Mouse (Mus musculus): Measurements from ENCODE around the gene Mast4. TPM values are rescaled to one million over a fixed set of nuclear protein-coding genes. Genes with fewer than 3 reads are reported as not detected.

Gene Mast4
- polyA plus RNA-seq, 1 experiment from 2014 or later = 18.8 TPM

DNA sequence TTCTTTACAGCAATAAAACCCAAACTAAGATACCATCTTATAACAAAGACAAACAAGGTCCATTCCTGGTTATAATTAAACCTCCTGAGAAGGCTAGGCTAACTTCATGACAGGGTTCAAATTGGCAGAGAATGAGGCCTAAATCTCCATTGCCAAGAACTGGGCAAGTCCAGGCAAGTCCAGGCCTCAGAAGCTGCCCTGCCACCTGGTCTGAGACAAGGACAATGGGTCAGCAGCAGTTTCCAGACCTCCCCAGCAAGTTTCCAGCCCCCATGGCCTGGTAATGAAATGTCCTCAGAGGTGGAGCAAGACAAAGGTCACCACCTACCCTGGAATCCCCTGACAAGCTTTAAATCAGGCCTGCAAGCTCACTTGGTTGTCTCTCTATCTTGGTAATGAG, 419.5 kb downstream of the Mast4 start:
- no peaks in the 10 kb centered on the region for H3K27me3 ChIP-seq (replicated peaks)
- no peak overlapping the region for H3K9ac ChIP-seq
- no peak overlapping the region for H3K27ac ChIP-seq
- no peak overlapping the region for H3K4me3 ChIP-seq
- ATAC-seq (ENCODE audit: low FRiP score, low read depth) = no peak
- no peaks in the 10 kb centered on the region for H3K4me1 ChIP-seq
- H3K9me3 ChIP-seq = no peaks in the 10 kb centered on the region
- H3K36me3 ChIP-seq = no peaks in the 10 kb centered on the region
- H3K4me2 ChIP-seq (replicated peaks) = no peak overlapping the region

DNA sequence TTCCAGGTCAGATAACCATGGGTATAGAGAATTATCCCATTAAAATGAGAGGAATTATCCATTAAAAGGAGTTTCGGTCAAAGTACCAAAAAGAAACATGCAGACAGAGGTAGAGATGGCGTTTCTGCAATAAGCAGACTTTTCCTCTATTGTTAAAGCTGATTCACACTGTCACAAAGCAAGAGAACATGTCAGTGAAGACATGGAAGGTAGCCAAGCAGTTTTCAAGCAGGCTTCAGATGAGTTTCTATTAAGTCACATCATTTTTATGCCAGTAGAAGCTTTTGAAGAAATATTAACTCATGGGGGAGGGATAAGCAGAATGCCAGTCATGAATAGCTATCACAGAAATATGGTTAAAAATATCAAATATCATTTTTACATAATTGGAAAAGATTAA, 420.4 kb downstream of the Mast4 start:
- H3K27ac ChIP-seq = no peak overlapping the region
- H3K4me3 ChIP-seq = no peak overlapping the region
- 85% methylated on average over 2 of the region's 2 CpGs for WGBS
- no peaks in the 10 kb centered on the region for H3K36me3 ChIP-seq
- no peaks in the 10 kb centered on the region for H3K27me3 ChIP-seq (replicated peaks)
- no peak overlapping the region for H3K4me2 ChIP-seq (replicated peaks)
- ATAC-seq (ENCODE audit: low FRiP score, low read depth) = no peak
- H3K4me1 ChIP-seq = no peaks in the 10 kb centered on the region
- H3K9ac ChIP-seq = no peak overlapping the region
- no peaks in the 10 kb centered on the region for H3K9me3 ChIP-seq

DNA sequence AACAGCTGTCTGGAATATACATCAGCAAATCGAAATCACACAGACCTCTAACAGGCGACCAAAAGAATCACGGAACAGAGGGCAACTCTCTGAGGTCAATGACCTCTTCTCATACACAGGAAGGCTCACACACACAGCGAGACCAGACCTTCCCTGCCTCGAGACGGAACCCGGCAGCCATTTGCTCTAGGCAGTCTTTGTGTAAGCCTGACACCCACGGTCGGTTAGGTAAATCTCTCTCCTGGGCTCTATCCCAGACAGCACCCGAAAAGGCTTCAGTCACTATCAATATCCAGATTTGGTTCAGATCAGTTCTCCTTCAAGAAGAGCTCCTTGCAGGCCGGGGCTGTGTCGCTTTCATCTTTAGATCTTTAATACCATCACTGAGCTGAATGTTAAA, 421.4 kb downstream of the Mast4 start:
- ATAC-seq (ENCODE audit: low FRiP score, low read depth) = no peak
- Histone ChIP-seq H3K27ac (no peak overlapping the region), H3K4me3 (no peak overlapping the region), H3K9ac (no peak overlapping the region), H3K4me1 (no peaks in the 10 kb centered on the region), H3K4me2 (replicated peaks) (no peak overlapping the region), H3K9me3 (no peaks in the 10 kb centered on the region), H3K36me3 (no peaks in the 10 kb centered on the region), H3K27me3 (replicated peaks) (no peaks in the 10 kb centered on the region)
- 83% methylated on average over 12 of the region's 12 CpGs for WGBS

DNA sequence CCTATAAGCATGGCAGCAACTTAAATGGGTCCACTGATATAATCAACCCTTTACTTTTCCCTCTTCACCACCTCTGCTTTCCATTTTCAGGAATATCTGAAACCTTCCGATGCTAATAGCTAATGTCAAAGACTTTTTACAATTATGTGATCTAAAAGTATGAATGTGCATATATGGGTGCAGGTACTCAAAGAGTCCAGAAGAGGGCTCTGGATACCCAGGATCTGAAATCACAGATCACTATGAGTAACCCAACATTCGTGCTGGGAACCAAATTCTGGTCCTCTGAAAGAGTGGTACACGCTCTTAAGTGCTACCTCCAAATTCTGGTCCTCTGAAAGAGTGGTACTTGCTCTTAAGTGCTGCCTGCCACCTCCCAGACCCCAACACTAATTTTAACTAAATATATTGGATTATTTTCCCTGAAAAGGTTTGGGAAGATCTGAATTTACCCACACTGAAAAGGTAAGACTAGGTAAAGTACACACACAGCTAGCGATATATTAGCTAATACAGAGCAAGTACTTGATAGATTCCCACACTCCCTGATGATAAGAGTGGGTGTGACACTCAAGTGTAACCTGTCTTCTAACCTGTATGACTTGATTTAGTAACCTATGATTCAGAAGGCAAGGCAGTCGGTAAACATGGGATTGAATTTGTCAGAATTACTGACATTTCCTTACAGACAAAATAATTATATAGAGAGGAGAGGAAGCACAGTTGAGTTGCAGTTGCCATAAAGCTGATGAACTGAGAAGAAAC, 424.5 kb downstream of the Mast4 start:
- Histone ChIP-seq H3K27me3 (replicated peaks) (no peaks in the 10 kb centered on the region), H3K27ac (no peak overlapping the region), H3K36me3 (no peaks in the 10 kb centered on the region), H3K9ac (no peak overlapping the region), H3K9me3 (no peaks in the 10 kb centered on the region), H3K4me2 (replicated peaks) (no peak overlapping the region), H3K4me1 (no peaks in the 10 kb centered on the region), H3K4me3 (no peak overlapping the region)
- no peak for ATAC-seq (ENCODE audit: low FRiP score, low read depth)
- WGBS = 89% methylated on average over 5 of the region's 5 CpGs

DNA sequence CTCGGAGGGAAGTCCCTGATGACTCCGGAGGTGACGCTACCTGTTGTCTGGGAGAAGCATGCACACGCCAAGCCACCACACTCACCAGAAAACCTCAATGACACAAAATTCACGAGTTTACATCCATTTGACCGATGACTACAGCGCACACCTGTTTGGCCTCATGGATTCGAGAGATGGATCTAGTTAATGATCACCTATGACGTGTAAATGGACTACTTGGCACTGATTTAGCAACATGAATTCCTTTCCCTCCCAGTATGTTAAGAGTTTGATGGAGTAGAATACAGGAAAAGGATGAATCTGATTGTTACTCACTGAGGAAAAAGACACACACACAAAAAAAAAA, 427.7 kb downstream of the Mast4 start:
- Histone ChIP-seq H3K36me3 (no peaks in the 10 kb centered on the region), H3K4me2 (replicated peaks) (peak overlapping the region; percentile 65), H3K4me1 (peaks cover 6% of the 10 kb centered on the region; the same call in 1 of the 2 replicates), H3K4me3 (peak overlapping the region; percentile 48), H3K9ac (peak overlapping the region; percentile 61), H3K27me3 (replicated peaks) (no peaks in the 10 kb centered on the region), H3K9me3 (no peaks in the 10 kb centered on the region), H3K27ac (no peak overlapping the region)
- peak; percentile 51; the same call in 1 of the 2 replicates for ATAC-seq (ENCODE audit: low FRiP score, low read depth)
- 6% methylated on average over 9 of the region's 9 CpGs for WGBS

DNA sequence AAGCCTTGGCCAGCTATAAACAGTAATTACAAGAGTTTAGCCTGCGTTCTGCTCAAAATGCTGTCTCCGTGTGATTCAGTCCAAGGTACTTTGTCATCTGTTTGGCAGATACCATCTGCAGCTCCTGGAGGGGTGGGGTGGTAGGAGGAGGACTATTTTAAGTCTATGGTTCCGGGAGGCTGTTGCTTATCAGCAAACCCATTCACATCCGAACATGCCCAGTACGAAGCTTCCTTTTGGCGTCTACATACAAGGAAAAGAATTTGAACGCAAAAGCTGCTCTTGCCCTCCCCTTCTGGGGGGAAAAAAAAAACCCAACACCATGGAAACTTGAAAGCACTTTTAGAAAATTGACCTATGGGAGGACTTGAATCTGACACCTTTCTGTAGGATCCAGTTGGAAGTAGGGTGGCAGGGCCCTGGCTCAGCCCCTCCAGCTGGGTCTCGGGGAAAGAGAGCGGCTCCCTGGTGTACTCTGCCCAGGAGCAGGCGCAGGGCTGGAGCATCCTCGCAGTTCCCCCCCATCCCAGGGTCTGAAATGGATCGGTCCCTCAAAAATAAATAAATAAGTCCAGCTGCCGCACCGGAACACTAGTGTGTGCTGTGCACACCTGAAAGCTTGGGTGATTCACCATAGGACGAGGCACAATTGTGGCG, 428.2 kb downstream of the Mast4 start:
- WGBS = under 1% methylated on average over 16 of the region's 16 CpGs
- no peaks in the 10 kb centered on the region for H3K27me3 ChIP-seq (replicated peaks)
- ATAC-seq (ENCODE audit: low FRiP score, low read depth) = peak; percentile 96

DNA sequence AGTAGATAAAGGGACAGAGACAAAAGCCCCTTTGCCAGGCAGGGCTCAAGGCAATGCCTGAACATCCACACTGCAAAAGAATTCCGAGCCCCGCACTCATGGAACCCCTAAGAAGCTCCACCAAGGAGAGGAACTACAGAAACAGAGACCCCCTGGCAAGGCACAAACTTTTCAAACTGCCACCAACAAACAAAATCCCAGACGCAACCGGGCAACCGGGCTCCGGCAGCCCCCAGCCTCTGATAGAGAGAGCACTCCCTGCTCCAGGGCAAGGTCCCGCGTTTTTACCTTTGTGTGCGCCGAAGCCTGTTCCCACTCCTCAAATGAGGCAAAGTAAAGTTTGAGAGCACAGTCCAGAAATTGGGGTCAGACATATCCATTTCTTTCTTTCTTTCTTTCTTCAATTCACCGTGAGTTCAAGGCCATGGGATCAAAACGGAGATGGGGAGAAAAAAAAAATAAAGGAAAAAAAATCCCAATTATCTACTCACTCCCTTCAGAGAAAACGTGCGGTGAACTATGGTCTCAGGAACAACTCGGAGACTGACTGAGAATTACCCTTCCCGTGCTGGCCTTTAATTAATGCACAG, 428.8 kb downstream of the Mast4 start:
- under 1% methylated on average over 16 of the region's 16 CpGs for WGBS
- Histone ChIP-seq H3K4me2 (replicated peaks) (peak overlapping the region; percentile 65), H3K36me3 (no peaks in the 10 kb centered on the region), H3K4me3 (peak overlapping the region; percentile 48), H3K27me3 (replicated peaks) (no peaks in the 10 kb centered on the region), H3K9ac (peak overlapping the region; percentile 61), H3K9me3 (no peaks in the 10 kb centered on the region), H3K4me1 (peaks cover 11% of the 10 kb centered on the region), H3K27ac (0 out of 2 replicates have a peak overlapping the region, but pooled peaks have one; percentile 11)
- no peak for ATAC-seq (ENCODE audit: low FRiP score, low read depth)

More for the DNA sequence above, 428.2 kb downstream of the Mast4 start:
- peak overlapping the region; percentile 11; the same call in 1 of the 2 replicates for H3K27ac ChIP-seq
- H3K36me3 ChIP-seq = no peaks in the 10 kb centered on the region
- H3K4me2 ChIP-seq (replicated peaks) = peak overlapping the region; percentile 65
- H3K4me3 ChIP-seq = peak overlapping the region; percentile 48
- H3K4me1 ChIP-seq = peaks cover 6% of the 10 kb centered on the region; the same call in 1 of the 2 replicates
- no peaks in the 10 kb centered on the region for H3K9me3 ChIP-seq
- H3K9ac ChIP-seq = peak overlapping the region; percentile 61

DNA sequence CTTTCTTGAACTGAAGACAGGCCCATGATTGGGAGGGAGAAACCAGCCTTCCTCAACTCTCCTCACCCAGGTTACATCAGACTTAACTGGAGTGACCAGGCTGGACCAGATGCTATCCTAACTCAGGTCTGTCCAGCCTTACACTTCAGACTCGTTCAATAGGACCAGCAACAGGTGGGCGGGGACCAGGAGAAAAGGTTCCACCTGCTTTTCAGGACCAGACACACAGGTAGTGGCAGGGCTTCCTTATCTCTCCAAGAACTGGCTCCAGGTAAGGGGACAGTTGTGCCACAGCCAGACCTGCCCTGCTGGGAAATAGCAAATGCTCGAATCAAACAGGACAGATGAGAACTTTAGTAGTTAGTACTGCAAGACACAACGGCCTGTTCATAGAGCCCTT, 430.6 kb downstream of the Mast4 start:
- H3K4me2 ChIP-seq (replicated peaks) = peak overlapping the region; percentile 42
- peaks cover 27% of the 10 kb centered on the region for H3K4me1 ChIP-seq
- no peak overlapping the region for H3K4me3 ChIP-seq
- no peak for ATAC-seq (ENCODE audit: low FRiP score, low read depth)
- no peak overlapping the region for H3K27ac ChIP-seq
- 83% methylated on average over 4 of the region's 4 CpGs for WGBS
- no peaks in the 10 kb centered on the region for H3K9me3 ChIP-seq
- H3K27me3 ChIP-seq (replicated peaks) = no peaks in the 10 kb centered on the region
- H3K9ac ChIP-seq = no peak overlapping the region
- H3K36me3 ChIP-seq = no peaks in the 10 kb centered on the region

DNA sequence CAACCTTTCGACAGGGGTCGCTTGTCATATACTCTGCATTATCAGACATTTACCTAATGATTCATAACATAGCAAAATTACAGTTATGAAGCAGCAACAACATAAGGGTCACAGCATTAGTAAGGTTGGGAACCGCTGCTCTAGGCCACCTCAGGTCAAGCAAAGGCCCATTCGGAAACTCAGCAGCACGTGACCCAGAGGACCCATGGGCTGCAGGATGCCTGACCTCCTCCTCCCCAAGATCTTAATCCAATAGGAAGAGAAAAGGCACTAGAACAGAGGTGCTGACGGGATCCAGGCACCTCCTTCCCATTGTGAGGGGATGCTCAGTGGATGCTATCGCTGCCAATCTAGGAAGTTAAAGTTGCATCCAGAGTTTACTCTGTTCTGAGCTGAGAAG, 432.2 kb downstream of the Mast4 start:
- WGBS = 84% methylated on average over 7 of the region's 7 CpGs
- Histone ChIP-seq H3K36me3 (no peaks in the 10 kb centered on the region), H3K4me3 (no peak overlapping the region), H3K9me3 (no peaks in the 10 kb centered on the region), H3K27me3 (replicated peaks) (no peaks in the 10 kb centered on the region), H3K9ac (no peak overlapping the region), H3K4me2 (replicated peaks) (no peak overlapping the region), H3K27ac (no peak overlapping the region), H3K4me1 (peaks cover 30% of the 10 kb centered on the region)
- ATAC-seq (ENCODE audit: low FRiP score, low read depth) = no peak

DNA sequence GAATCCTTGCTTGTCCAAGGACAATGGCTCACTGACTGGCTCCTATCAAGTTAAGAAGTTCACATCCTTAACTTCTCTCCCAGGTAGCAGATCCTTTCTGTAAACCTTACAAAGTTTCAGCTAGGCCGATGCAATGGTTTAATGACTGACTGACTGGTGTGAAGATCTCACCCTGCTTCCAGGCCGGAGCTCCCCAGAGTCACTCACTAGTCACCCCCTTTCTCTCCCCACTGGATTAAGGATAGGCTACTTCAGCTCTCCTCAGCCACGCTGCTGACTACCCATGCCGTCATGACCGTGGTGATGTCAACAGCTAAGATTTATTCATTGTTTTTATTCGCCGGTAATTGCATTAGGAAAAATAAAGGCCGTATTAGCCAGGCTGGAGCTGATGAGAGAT, 433.8 kb downstream of the Mast4 start:
- no peak overlapping the region for H3K9ac ChIP-seq
- H3K4me2 ChIP-seq (replicated peaks) = no peak overlapping the region
- WGBS = 66% methylated on average over 8 of the region's 8 CpGs
- no peak for ATAC-seq (ENCODE audit: low FRiP score, low read depth)
- H3K4me1 ChIP-seq = peaks cover 30% of the 10 kb centered on the region
- no peaks in the 10 kb centered on the region for H3K9me3 ChIP-seq
- no peaks in the 10 kb centered on the region for H3K27me3 ChIP-seq (replicated peaks)
- H3K4me3 ChIP-seq = no peak overlapping the region
- H3K36me3 ChIP-seq = no peaks in the 10 kb centered on the region
- H3K27ac ChIP-seq = no peak overlapping the region

DNA sequence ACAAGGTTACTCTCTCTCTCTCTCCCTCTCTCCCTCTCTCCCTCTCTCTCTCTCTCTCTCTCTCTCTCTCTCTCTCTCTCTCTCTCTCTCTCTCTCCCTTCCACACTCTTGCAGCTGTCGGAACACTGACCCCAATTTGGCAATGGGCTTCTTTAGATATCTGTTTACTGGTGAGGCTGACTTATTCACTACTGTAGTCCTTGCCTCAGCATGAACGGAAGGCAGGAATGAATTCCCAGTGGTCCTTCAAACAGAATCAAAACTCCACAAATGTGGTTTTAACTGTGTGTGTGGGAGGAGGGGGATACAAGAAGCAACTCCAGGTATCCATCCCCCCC, 434.2 kb downstream of the Mast4 start:
- no peak for ATAC-seq (ENCODE audit: low FRiP score, low read depth)
- Histone ChIP-seq H3K4me1 (peaks cover 35% of the 10 kb centered on the region), H3K9me3 (no peaks in the 10 kb centered on the region), H3K9ac (no peak overlapping the region), H3K4me3 (no peak overlapping the region), H3K27ac (no peak overlapping the region), H3K4me2 (replicated peaks) (no peak overlapping the region), H3K36me3 (no peaks in the 10 kb centered on the region), H3K27me3 (replicated peaks) (no peaks in the 10 kb centered on the region)
- 65% methylated on average over 2 of the region's 2 CpGs for WGBS

DNA sequence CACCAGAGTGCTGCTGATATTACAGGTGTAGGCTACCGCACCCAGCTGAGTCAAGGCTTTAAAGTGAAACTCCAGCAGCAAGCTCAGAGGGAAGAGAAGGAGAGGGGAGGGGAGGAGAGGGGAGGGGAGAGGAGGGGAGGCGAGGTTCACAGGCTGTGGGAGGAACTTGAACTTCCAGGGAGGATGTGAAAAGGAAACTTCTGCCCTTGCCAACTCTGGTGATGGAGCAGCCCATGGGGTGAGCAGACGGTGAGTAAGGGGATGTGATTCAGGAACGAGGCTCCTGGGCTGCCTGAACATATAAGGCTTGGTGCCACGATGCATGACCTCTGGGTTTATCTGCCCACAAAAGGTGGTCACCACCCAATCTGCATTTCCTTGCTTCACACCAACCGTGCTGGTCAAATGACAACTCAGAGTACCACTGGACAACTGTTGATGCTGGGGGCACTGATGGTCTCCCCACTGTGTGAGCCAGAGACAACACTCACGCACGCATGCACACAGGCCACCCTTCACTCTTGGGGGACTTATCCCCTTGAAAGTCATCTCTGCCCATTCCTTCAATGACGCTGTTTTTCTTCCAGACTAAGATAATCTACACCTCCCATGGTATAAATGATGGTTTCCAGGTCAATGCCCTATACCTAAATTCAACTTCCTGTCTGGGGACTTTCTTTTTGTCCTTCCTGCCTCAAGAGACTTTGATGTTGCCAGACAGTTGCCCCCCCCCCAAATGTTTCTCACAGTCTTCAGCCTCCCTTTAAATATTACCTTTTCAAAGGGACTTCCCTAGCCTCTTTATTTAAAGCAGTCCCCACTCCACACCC, 434.8 kb downstream of the Mast4 start:
- Histone ChIP-seq H3K9me3 (no peaks in the 10 kb centered on the region), H3K27me3 (replicated peaks) (no peaks in the 10 kb centered on the region), H3K36me3 (no peaks in the 10 kb centered on the region), H3K4me2 (replicated peaks) (no peak overlapping the region), H3K9ac (no peak overlapping the region), H3K4me1 (peaks cover 40% of the 10 kb centered on the region), H3K27ac (no peak overlapping the region), H3K4me3 (no peak overlapping the region)
- ATAC-seq (ENCODE audit: low FRiP score, low read depth) = no peak
- 70% methylated on average over 9 of the region's 9 CpGs for WGBS
